Mouse (Mus musculus) ES-E14 (cell line): ENCODE results near the gene Phospho1.

Experiments
- CHD2 ChIP-seq: IDR thresholded peaks from 2 replicates; pipeline ENCODE4 v1.6.1; 2014; ENCODE audit warnings: mild to moderate bottlenecking, low read depth, low read length, inconsistent platforms
- HCFC1 ChIP-seq: IDR thresholded peaks from 2 replicates; pipeline ENCODE4 v1.6.1; 2012; ENCODE audit warnings: low read length, inconsistent platforms, borderline replicate concordance; ENCODE audit not compliant: insufficient read depth
- ZC3H11A ChIP-seq: IDR thresholded peaks from 2 replicates; pipeline ENCODE4 v1.6.1; 2012; ENCODE audit warnings: low read depth, mild to moderate bottlenecking, inconsistent platforms, low read length, borderline replicate concordance

DNA sequence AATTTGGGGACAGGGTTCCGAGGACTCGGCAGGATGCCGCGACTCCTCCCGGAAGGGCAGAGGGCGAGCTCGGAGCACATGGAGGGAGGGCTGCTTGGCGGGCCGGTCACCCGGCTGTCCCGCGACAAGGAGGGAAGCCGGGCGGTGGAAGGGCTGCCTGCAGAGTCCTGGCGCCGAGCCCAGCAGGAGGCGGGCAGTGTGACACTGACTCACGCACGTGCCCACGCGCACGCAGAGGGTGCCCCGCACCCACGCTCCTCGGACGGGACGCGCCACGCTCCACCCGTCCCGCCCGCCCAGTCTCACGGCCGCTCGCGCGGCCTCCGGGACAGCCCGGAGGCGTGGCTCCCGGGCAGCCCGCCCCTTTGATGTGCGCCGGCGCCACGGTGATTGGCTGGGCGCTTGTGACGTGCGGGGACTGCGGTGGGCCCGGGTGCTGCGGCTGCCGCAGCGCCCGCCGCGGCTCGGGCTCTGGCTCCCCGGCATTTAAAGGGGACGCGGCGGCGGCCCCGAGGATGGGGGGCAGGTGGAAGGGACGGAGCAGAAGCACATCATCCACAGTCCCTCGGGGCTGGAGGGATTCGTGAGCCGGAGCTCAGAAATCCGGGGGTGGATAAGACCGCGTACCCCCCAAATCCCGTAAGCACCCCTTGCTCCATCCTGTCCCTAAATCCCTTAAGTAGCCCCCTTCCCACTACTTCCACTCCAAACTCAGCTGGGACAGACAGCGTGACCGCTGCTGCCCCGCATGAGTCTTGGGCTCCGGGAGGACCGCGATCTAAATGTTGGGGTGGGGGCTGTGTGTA lies at the start of gene Phospho1:
- TF ChIP-seq CHD2 (no peak), ZC3H11A (no peak), HCFC1 (no peak)
